Mouse (Mus musculus) gastrocnemius, postnatal 4 days (tissue): ENCODE measurements around the gene Mrpl10. TPM values are rescaled to one million over a fixed set of nuclear protein-coding genes. Genes with fewer than 3 reads are reported as not detected.

ENCODE experiments used
- DNase-seq, 2 experiments: peaks; one replicate each; pipeline ENCODE4 v3.0.0; 2021 to 2022; ENCODE audit warnings: low spot score in 2 of 2, mixed read lengths in 2 of 2
- long read RNA-seq, 2 experiments: library from polyadenylated mRNA; stranded (forward); transcript quantifications; one replicate each; pipeline ENCODE4 v2.0.0; 2021
- total RNA-seq, 2 experiments: library from RNA; stranded (reverse); gene quantifications; 2 replicates each; pipeline ENCODE4 v1.2.3; 2021

Gene Mrpl10
- total RNA-seq: 10 to 100 TPM; 56.4 to 59.2 TPM
- long read RNA-seq, experiment 1, transcript Mrpl10-201 (5 exons, 1,708 nt): major isoform, 47 of 51 reads
- long read RNA-seq, experiment 1, partial matches to known transcripts: 1 of 51 reads
- long read RNA-seq, experiment 1, other reads (novel, unspliced or antisense): 3 of 51 reads
- long read RNA-seq, experiment 2, transcript Mrpl10-201 (5 exons, 1,708 nt): major isoform, 46 of 58 reads
- long read RNA-seq, experiment 2, partial matches to known transcripts: 5 of 58 reads
- long read RNA-seq, experiment 2, other reads (novel, unspliced or antisense): 7 of 58 reads

DNA sequence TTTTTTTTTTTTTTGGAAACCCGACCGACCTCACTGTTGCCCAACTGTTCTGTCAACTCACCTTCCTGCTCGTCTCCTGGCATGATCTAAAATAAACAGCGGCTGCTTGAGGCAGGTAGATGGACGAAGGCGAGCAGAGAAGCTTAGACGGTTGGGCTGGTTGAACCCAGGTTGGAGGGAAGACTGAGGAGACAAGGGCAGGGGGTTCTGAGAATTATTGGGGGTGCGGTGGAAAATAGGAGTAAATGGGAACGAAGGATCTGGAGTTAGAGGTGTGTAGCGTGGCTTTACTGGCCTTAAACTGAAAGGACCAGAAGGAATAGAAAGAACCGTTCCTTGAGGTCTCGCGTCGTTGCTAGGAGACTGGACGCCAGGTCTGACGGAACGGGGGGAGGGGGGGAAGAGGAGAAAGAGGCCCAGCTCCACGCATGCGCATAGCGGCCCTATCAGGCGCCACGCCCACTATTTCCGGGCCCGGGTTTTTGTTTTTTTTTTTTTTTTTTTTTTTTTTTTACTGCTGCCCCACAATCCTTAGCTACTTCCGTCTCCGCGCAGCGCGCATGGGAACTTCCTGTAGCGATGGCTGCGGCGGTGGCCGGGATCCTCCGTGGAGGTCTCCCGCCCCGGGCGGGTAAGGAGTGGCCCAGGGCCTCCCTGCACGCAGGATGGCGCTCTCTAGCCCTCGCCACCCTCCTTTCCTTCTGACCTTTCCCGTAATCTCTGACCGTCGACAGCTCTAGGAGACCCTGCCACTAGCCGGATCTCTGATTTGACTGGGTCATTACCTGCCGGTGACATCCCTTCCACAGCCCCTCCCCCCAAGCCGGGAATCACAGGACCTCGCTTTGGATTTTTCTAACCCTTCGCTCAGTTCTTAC lies at the start of gene Mrpl10, which contains the start of gene Lrrc46:
Gene Mrpl10 (plus strand): TSS at position 539 of the 878 bp plus-strand sequence.
Gene Lrrc46 (minus strand): TSS at position 386 of the 878 bp plus-strand sequence.
- DNase-seq: peak; percentile 83 to 89

DNA sequence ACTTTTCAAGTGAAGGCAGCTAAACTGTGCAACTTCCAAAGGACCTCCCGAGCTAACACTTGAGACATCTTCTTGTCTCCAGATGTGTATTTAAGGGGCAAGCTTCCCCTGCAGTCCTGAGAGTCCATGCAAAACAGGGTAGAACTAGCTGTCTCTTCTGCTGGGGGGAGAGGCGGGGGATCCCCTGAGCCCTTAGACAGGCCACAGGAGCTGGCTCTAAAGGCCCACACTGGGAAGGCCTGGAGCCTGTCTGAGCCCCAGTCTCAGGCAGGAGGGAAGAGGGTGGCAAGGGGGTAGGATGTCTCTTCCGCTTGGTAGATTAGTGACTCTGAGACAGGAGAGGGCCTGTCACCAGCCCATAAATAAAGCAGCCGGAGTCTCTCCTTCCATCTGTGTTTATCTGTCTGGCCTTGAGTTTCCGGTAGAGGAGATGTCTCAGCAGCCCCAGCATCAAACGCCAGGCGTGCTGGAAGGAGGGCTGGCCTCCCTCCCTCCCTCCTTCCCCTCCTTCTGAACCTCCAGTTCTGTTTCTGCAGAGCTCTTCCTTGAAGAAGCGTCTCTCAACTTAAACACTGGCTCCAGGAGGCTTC lies 48.5 kb upstream of the Mrpl10 start:
- DNase-seq: no peak

- DNase-seq: no peak
Measured at GRCm38 (mm10) chr11:96995031-96995430, 46.3 kb upstream of the Mrpl10 start.

- no peak for DNase-seq
Measured at GRCm38 (mm10) chr11:96995836-96996772, 45.3 kb upstream of the Mrpl10 start.

- DNase-seq: no peak
Measured at GRCm38 (mm10) chr11:96996773-96997379, 44.5 kb upstream of the Mrpl10 start.

- no peak for DNase-seq
Measured at GRCm38 (mm10) chr11:96997380-96997956, 43.9 kb upstream of the Mrpl10 start.

DNA sequence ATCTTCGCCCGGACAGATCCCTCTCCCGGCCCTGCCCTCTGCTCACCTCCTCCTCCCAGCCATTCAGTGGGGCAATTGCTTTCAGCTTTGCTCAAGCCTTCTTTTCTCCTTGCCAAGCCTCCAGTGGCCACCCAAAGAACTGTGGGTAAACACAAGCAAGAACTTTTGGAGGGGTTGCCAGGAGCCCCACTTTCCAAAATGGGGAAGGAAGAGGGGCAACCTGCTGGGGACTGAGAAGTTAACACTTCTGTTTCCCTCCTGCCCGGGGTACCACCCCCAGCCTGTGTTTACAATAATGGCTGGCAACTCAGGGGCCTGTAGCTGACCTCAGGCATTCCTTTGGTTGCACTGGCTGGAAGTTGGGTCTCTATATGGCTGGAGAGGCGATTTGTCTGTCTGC lies 38.2 kb upstream of the Mrpl10 start:
- DNase-seq: no peak

- DNase-seq: no peak
Measured at GRCm38 (mm10) chr11:97007093-97007794, 34.1 kb upstream of the Mrpl10 start.

DNA sequence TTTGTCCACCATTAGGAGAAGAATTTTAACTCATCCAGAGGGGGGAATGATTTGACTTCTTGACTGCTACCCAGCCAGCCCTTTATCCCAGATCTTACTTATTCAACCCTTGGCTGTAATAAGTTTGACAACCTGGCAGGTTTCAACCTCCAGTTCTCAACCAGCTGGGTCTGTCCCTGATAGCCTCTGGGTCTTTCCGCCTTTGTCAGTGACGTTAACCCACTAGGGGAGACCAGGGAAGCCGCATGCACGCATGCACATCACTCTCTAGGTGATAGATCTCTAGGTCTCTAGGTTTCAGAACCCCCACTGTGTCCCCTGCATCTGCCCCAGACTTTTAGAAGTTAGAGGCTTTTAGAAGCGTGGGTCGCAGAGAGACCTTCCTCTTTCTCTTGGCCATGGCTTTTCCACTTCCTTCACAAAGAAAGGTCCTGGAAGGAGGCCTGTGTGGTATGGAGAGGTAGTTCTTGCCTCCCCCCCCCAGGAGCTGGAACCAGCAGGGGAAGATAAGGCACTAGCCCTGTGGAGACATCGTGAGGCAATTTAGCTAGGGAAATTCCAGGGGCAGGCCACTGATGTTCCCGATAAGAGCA lies 32.1 kb upstream of the Mrpl10 start:
- DNase-seq: no peak

GRCm38 (mm10) chr11:97013121-97013670 lies 28.2 kb upstream of the Mrpl10 start, which contains the start of gene Sp6:
Gene Sp6 (plus strand): TSS chr11:97013394.
- no peak for DNase-seq

DNA sequence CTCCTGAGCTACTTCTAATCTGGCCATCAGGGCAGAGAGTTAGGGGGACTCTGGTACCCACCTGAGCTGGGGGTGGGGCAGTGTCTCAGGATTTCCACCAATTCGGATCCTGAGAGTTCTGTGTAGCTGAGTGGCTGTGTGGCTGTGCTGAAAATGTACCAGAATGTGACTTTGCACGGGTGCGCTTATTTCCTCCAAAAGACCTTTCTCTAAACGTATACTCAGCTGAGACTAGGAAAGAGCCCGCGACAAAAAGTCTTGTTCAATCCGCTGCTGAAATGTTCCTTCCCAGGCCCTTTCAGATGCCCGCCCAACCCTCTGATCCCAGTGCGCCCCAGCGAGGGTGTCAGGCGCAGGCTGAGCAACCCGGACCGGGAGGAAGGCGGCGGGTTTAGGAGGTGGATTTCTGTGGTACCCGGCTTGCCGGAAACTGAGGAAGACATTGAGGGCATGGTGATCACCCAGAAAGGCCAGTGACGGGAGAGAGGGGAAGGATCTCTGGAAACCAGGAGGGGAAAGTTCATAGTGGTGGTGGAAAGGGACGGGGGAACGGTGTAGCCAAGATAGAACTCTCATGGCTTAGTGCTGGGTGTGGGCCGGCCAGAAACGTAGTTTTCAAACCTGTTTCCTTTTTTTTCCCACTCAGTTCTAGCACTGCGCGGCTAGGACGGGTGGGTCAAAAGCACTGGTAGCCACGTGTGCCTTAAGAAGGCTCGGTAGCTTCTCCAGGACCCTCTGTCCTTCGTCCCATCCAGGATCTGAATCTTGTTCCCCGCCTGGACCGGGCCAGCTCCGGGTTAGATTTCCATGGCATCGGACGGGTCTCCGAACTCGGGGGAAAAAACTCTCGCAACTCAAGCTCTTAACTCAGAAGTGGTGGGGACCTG lies 23.4 kb upstream of the Mrpl10 start:
- no peak for DNase-seq

- no peak for DNase-seq
Measured at GRCm38 (mm10) chr11:97018583-97019344, 22.6 kb upstream of the Mrpl10 start.

GRCm38 (mm10) chr11:97019345-97019708 lies 22.0 kb upstream of the Mrpl10 start:
- DNase-seq: no peak

- DNase-seq: peak in 1 of 2 experiments; percentile 15
Measured at GRCm38 (mm10) chr11:97021121-97021765, 20.1 kb upstream of the Mrpl10 start.

GRCm38 (mm10) chr11:97021873-97022484 lies 19.4 kb upstream of the Mrpl10 start:
- peak; percentile 69 to 77 for DNase-seq

GRCm38 (mm10) chr11:97024977-97025376 lies 16.4 kb upstream of the Mrpl10 start:
- DNase-seq: no peak
